Mouse (Mus musculus): Measurements from ENCODE around the gene Plekha1.

Plekha1 gene

DNA sequence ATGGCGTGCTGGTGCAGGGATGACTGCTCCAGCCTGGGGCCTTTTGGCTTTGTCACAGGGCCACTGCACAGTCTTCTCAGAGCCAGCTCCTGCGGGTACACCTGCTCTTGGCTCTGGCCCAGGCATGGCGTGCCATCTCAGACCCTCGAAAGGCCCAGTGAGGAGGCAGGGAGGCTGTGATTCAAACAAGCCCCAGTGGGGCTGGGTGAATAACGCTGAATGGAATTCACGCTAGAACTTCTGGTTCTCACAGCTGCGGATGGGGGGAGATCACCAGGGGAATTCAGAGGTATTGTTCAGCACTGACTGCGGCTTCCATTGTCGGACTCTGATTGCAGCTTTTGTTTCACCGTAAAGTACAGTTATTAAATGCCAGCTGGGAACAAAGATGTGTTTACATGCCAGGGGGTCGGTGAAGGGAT, 4.8 kb upstream of the Plekha1 start:
- no peak for DNase-seq

DNA sequence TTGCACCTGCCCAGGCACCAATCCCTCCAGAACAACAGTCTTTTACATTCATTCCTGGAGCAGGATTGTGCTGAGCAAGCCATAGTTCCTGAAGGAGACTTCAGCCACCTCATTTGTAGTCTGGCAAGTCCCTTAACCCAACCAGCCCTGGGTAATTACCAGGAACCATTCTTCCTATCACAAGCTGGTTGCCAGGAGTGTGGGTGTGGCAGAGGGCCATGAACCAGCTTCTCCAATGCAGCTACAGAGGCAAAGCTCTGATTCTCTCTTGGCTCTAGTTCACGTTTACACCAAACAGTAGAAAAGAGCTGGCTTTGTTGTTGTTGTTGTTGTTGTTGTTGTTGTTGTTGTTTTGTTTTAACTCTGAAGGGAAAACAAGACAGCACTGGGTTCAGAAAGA, 3.1 kb upstream of the Plekha1 start:
- DNase-seq, result no peak

GRCm38 (mm10) chr7:130864711-130865110, 845 bp upstream of the Plekha1 start:
- peak; percentile 71 for DNase-seq

DNA sequence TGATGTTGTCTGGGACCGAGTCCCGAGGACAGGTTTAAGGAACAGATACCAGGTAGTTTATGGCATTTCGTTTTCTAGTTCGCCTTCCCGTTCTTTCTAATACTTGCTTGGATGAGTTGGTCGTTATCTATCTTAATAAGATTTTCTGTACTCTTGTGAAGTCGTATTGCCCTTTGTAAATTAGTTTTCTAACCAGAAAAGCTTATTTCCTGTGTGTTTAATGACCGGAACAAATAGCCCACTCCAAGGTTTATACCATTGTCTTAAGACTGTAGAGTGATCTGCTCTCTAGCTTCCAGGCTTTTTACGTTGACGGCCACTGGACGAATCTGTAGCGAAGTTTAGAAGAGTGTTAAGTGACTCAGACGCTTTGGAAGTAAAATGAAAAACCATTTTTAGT, 1.1 kb downstream of the Plekha1 start:
- DNase-seq, result no peak

DNA sequence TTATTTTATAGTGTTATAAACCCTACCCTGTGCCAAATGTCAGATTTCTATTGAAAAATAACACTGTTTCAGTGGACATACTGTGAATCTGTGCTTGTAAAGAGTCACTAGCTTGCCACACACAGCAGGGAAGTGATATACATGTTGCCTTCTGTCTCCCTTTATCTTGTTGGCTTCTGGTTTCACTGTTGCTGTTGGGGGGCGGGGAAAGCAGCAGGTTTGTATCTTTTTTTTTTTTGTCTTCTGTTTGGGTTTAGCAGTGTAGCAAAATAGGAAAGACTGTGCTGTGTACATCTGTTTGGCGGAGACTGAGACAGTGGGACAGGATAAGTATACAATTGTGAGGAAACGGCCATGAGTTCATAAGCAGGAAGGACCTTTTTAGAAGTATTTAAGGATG, 1.7 kb downstream of the Plekha1 start:
- DNase-seq, result no peak

DNA sequence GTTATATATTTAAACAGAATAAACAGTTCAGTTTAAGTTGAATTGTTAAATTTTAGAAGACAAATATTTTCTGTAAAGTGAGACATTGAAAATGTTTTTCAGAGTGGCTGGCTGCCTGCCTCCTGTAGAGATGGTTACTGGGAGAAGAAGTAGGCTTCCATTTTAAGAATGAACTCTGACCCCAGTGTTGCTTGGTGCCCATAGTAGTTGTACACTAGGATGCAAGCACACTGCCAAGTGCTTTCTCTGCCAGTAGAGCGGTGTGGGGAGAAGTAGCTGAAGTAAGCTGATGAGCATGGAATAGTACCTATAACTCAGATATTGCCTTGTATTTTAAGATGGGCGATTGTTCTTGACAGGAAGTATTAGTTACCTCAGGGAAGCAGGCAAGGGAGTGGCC, 18.6 kb downstream of the Plekha1 start:
- DNase-seq, result no peak

DNA sequence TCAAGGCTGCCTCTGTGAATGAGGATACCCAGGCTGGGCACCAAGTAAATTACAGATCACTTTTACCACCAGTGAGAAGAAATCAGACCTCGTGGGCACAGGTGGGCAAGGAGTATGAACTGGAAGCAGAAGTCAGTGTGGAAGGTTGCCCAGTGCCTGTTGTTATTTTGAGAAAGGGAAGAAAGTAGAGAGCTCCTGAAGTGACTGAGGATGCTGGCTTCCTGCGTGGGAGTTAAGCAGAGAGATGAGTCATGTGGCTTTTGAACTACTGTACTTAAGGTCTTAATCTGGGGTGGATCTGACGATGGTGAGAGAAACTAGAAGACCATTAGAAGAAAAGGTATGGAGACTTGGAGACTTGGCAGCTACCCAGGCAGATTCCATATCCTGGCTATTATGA, 20.7 kb downstream of the Plekha1 start:
- peak; percentile 33 for DNase-seq

- DNase-seq, result peak; percentile 65
Measured at GRCm38 (mm10) chr7:130887946-130888345, 22.4 kb downstream of the Plekha1 start.

GRCm38 (mm10) chr7:130890871-130891270, 25.3 kb downstream of the Plekha1 start:
- DNase-seq, result no peak

DNA sequence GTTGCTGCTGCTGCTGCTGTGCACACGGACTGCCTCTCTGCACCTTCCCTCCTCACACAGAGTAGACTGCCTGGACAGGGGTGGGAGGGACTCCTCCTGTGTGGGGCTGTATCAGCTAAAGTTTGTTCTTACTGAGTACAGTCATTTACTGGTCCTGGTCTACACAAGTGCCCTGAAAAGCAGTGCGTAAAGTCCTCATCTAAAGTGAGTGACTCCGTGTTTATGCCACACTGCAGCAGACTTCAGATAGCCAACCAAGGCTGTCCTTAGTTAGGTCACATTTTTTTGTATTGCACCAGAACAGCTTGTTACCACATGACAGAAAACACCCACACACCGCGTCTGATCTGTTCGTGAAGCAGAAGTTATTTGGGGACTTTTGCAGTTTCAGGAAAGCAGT, 27.4 kb downstream of the Plekha1 start:
- DNase-seq, result no peak

GRCm38 (mm10) chr7:130894931-130895617, 29.5 kb downstream of the Plekha1 start:
- DNase-seq, result peak; percentile 58

DNA sequence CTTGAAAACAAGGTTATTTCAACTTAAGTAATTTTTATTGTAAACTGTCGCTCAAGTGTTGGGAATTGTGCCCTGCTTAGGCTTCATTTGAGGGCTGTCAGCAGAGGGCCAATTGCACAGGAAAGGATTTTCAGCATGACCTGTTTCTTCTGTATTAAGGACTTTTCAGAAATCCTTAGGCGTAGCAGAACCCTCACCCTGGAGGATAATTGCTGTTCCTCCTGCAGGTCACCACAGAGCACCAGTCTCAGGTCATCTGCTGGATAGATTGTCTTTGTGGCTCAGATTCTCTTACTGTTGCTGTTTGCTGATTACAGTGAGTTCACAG, 30.0 kb downstream of the Plekha1 start:
- DNase-seq, result peak; percentile 39

- no peak for DNase-seq
Measured at GRCm38 (mm10) chr7:130896064-130896463, 30.5 kb downstream of the Plekha1 start.

DNA sequence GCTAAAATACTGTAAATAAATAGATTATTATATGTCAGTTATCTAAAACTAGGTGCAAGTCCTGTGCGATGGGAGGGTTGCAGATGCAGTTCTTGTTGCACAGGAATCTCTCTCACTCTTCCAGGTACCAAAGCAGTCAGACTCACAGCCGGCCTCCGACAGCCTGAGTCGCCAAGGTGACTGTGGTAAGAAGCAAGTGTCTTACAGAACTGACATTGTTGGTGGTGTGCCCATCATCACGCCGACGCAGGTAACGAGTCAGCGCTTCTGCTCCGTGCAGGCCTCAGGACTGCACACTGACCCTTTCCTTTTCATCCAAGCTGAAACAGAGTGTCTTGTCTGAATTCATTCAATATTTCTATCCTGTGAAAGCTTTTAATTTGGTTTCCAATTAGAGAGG, 31.6 kb downstream of the Plekha1 start:
- DNase-seq, result no peak

- no peak for DNase-seq
Measured at GRCm38 (mm10) chr7:130898373-130898772, 32.8 kb downstream of the Plekha1 start.

GRCm38 (mm10) chr7:130900233-130900848, 34.8 kb downstream of the Plekha1 start:
- no peak for DNase-seq

GRCm38 (mm10) chr7:130902929-130903328, 37.4 kb downstream of the Plekha1 start:
- DNase-seq, result no peak

DNA sequence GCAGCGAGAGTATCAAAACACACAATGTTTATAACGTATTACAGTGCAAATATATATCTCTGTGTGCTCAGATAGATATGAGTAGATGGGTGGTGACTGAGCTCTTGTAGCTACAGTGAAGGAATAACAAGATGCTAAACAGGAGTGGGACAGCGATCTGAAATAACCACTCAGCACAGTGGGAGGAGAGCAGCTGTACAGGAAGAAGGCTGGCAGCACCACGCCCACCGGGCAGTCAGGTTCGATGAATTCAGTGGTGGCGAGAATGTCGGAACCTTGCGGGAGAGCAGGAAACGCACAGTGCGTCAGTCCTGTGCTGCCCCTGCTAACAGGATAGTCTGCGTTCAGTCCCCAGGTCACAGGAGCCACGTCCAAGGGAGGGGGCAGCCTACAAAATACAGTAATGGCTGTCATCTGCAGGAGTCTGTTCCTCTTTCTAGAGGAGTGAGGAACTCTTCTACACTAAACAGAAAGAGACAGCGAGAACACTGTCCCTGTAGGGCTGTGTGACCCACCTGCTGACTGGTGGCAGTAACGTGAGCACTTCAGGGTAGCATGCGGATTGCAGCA, 38.0 kb downstream of the Plekha1 start:
- no peak for DNase-seq

- DNase-seq, result no peak
Measured at GRCm38 (mm10) chr7:130904571-130905365, 39.2 kb downstream of the Plekha1 start.

- no peak for DNase-seq
Measured at GRCm38 (mm10) chr7:130910841-130911240, 45.3 kb downstream of the Plekha1 start.

GRCm38 (mm10) chr7:130914693-130915363, 49.3 kb downstream of the Plekha1 start:
- DNase-seq, result no peak

DNA sequence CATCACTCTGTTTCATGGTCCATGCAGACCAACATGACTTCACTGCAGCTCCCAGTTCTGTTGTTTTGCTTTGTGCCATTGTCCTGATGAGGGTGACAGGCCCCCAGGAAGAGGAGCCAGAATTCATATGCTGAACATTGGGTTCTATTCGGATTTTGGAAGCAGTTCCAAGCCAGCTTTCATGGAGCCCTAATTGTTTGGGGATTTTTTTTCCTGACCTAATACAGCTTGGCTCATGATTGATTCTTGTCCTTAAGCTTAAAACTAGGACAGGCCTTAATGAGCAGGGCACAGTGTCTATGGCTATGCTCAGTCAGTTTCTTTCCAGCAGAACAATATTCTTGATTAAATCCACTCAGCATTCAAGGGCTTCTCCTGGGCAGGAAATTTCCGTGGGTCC, 52.7 kb downstream of the Plekha1 start:
- DNase-seq, result no peak

All from cerebellum, adult 9-11 months (tissue).